Mouse (Mus musculus) ES-Bruce4 (cell line): ENCODE data around the gene Pax7. TPM values are rescaled to one million over a fixed set of nuclear protein-coding genes. Genes with fewer than 3 reads are reported as not detected.

Experiments
- H3K27ac ChIP-seq: 2 replicates; pipeline ENCODE4 v1.5.1; 2012; ENCODE audit warnings: low read length, inconsistent platforms; ENCODE audit not compliant: insufficient read depth
- H3K27me3 ChIP-seq: 2 replicates; pipeline ENCODE4 v1.6.1; 2012; ENCODE audit warnings: mild to moderate bottlenecking, low read length, inconsistent platforms; ENCODE audit not compliant: control insufficient read depth, poor library complexity, insufficient read depth, severe bottlenecking
- H3K36me3 ChIP-seq: 2 replicates; pipeline ENCODE4 v1.6.1; 2012; ENCODE audit warnings: inconsistent platforms, mild to moderate bottlenecking, low read length, moderate library complexity; ENCODE audit not compliant: control insufficient read depth, poor library complexity, insufficient read depth, severe bottlenecking
- H3K4me1 ChIP-seq: one replicate; pipeline ENCODE4 v1.8.1; 2011; ENCODE audit warnings: low read length; ENCODE audit not compliant: control insufficient read depth, insufficient read depth
- H3K4me3 ChIP-seq: 2 replicates; pipeline ENCODE4 v1.5.1; 2011; ENCODE audit warnings: low read depth, mild to moderate bottlenecking, low read length
- H3K9ac ChIP-seq: 2 replicates; pipeline ENCODE4 v1.6.1; 2012; ENCODE audit warnings: low read depth, mild to moderate bottlenecking, inconsistent platforms; ENCODE audit not compliant: poor library complexity, severe bottlenecking
- H3K9me3 ChIP-seq: replicated peaks from 2 replicates; pipeline ENCODE4 v1.6.1; 2012; ENCODE audit warnings: mild to moderate bottlenecking, low read length, inconsistent platforms; ENCODE audit not compliant: control insufficient read depth, poor library complexity, insufficient read depth, severe bottlenecking
- CTCF ChIP-seq: IDR thresholded peaks from one replicate; pipeline ENCODE4 v1.8.1; 2011; ENCODE audit warnings: low read depth, low read length
- EP300 ChIP-seq: IDR thresholded peaks from 2 replicates; pipeline ENCODE4 v1.6.1; 2011; ENCODE audit warnings: low read depth, low read length; ENCODE audit not compliant: insufficient read depth
- POLR2A ChIP-seq: IDR thresholded peaks from one replicate; pipeline ENCODE4 v1.8.1; 2011; ENCODE audit warnings: low read length; ENCODE audit not compliant: insufficient read depth
- polyA plus RNA-seq: library from polyadenylated mRNA; stranded (reverse); fragments of >200 nt; gene quantifications from 2 replicates; pipeline ENCODE4 v1.2.4, GENCODE M21; 2011; ENCODE audit warnings: low read depth; ENCODE audit not compliant: missing spikeins, insufficient read depth, insufficient read length

Pax7 gene
- polyA plus RNA-seq, 1 experiment = not detected

GRCm38 (mm10) chr4:139821071-139821470, 12.3 kb downstream of the Pax7 start:
- Histone ChIP-seq H3K36me3 (no peaks in the 10 kb centered on the region), H3K9ac (no peak overlapping the region), H3K27ac (no peak overlapping the region), H3K4me3 (peak overlapping the region; percentile 3), H3K9me3 (no peaks in the 10 kb centered on the region), H3K27me3 (peaks cover 45% of the 10 kb centered on the region), H3K4me1 (no peaks in the 10 kb centered on the region)
- TF ChIP-seq EP300 (no peak), CTCF (no peak), POLR2A (no peak)

- H3K9me3 ChIP-seq = no peaks in the 10 kb centered on the region
- H3K27me3 ChIP-seq = peaks cover 37% of the 10 kb centered on the region
- H3K27ac ChIP-seq = no peak overlapping the region
- no peaks in the 10 kb centered on the region for H3K4me1 ChIP-seq
- H3K9ac ChIP-seq = no peak overlapping the region
- H3K36me3 ChIP-seq = no peaks in the 10 kb centered on the region
- H3K4me3 ChIP-seq = no peak overlapping the region
- no peak for TF ChIP-seq EP300
- no peak for TF ChIP-seq POLR2A
- no peak for TF ChIP-seq CTCF
These were observed 13.8 kb downstream of the Pax7 start for GRCm38 (mm10) chr4:139819411-139820030.

DNA sequence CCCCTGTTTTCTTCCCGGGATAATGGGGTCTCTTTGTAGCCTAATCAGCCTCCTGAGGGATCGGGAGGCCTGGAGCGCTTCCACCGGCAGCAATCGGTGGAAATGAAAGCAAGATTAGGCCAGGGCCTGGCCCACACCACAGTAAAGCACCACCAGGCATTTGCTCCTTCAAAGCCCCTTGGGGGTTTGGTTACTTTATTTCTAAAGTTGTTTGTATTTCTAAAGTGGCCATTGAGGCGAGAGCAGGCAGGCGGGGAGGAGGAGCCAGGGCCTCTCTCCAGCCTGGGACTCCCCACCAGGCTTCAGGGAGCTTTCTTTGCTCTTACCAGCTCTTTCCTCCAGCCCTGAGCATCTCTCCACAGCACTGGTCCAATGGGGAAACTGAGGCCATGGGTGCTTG, 15.2 kb downstream of the Pax7 start:
- Histone ChIP-seq H3K36me3 (no peaks in the 10 kb centered on the region), H3K4me1 (no peaks in the 10 kb centered on the region), H3K9me3 (no peaks in the 10 kb centered on the region), H3K27me3 (peaks cover 24% of the 10 kb centered on the region), H3K4me3 (no peak overlapping the region), H3K9ac (no peak overlapping the region), H3K27ac (no peak overlapping the region)
- no peak for TF ChIP-seq EP300
- no peak for TF ChIP-seq POLR2A
- TF ChIP-seq CTCF = no peak

- no peaks in the 10 kb centered on the region for H3K9me3 ChIP-seq
- no peak for TF ChIP-seq POLR2A
- TF ChIP-seq EP300 = no peak
- TF ChIP-seq CTCF = no peak
- H3K9ac ChIP-seq = no peak overlapping the region
- H3K27ac ChIP-seq = no peak overlapping the region
- no peaks in the 10 kb centered on the region; the same call in 1 of the 2 replicates for H3K27me3 ChIP-seq
- H3K4me3 ChIP-seq = no peak overlapping the region
- H3K36me3 ChIP-seq = no peaks in the 10 kb centered on the region
- no peaks in the 10 kb centered on the region for H3K4me1 ChIP-seq
These were observed 19.9 kb downstream of the Pax7 start for GRCm38 (mm10) chr4:139813371-139813960.

- H3K4me3 ChIP-seq = no peak overlapping the region
- H3K4me1 ChIP-seq = peaks cover 2% of the 10 kb centered on the region
These were observed 21.4 kb downstream of the Pax7 start for GRCm38 (mm10) chr4:139811901-139812300.

GRCm38 (mm10) chr4:139811475-139811874, 21.9 kb downstream of the Pax7 start:
- Histone ChIP-seq H3K27ac (no peak overlapping the region), H3K4me1 (peaks cover 2% of the 10 kb centered on the region), H3K36me3 (no peaks in the 10 kb centered on the region), H3K9ac (no peak overlapping the region), H3K4me3 (no peak overlapping the region), H3K27me3 (no peaks in the 10 kb centered on the region; the same call in 1 of the 2 replicates), H3K9me3 (no peaks in the 10 kb centered on the region)
- TF ChIP-seq EP300 (no peak), POLR2A (no peak), CTCF (no peak)

More at GRCm38 (mm10) chr4:139811901-139812300, 21.4 kb downstream of the Pax7 start:
- Histone ChIP-seq H3K27me3 (no peaks in the 10 kb centered on the region; the same call in 1 of the 2 replicates), H3K27ac (no peak overlapping the region), H3K9ac (no peak overlapping the region), H3K9me3 (no peaks in the 10 kb centered on the region), H3K36me3 (no peaks in the 10 kb centered on the region)
- no peak for TF ChIP-seq EP300
- TF ChIP-seq CTCF = no peak
- TF ChIP-seq POLR2A = no peak
